Mouse (Mus musculus): Measurements from ENCODE around the gene Tex45.

The Tex45 gene

GRCm38 (mm10) chr8:3536053-3536841 is 65.6 kb downstream of the Tex45 start:
- DNase-seq (ENCODE audit: low spot score in 2 of 2): no peak

Data from cerebellum, postnatal 4 days (tissue).